Mouse (Mus musculus): ENCODE results near the gene Myh7.

Myh7 gene

GRCm38 (mm10) chr14:54939434-54940175 is 54.8 kb downstream of the Myh7 start:
- TF ChIP-seq GATA4 (IDR thresholded peaks at IDR 0.05; ENCODE audit: insufficient replicate concordance, low read length) = no peak

- TF ChIP-seq GATA4 (IDR thresholded peaks at IDR 0.05; ENCODE audit: insufficient replicate concordance, low read length) = no peak
Observed at GRCm38 (mm10) chr14:54938431-54939219, 55.8 kb downstream of the Myh7 start.

GRCm38 (mm10) chr14:54937361-54938182 is 56.9 kb downstream of the Myh7 start:
- TF ChIP-seq GATA4 (IDR thresholded peaks at IDR 0.05; ENCODE audit: insufficient replicate concordance, low read length) = no peak

GRCm38 (mm10) chr14:54936831-54937160 is 57.6 kb downstream of the Myh7 start:
- TF ChIP-seq GATA4 (IDR thresholded peaks at IDR 0.05; ENCODE audit: insufficient replicate concordance, low read length) = no peak

- no peak for TF ChIP-seq GATA4 (IDR thresholded peaks at IDR 0.05; ENCODE audit: insufficient replicate concordance, low read length)
Observed at GRCm38 (mm10) chr14:54935904-54936830, 58.3 kb downstream of the Myh7 start, which contains the start of gene Cmtm5. Cmtm5 (plus strand) TSS chr14:54936261.

GRCm38 (mm10) chr14:54932645-54933150 is 61.7 kb downstream of the Myh7 start, which contains the start of gene Il25:
Il25 (plus strand) TSS chr14:54932695.
- no peak for TF ChIP-seq GATA4 (IDR thresholded peaks at IDR 0.05; ENCODE audit: insufficient replicate concordance, low read length)

- no peak for TF ChIP-seq GATA4 (IDR thresholded peaks at IDR 0.05; ENCODE audit: insufficient replicate concordance, low read length)
Observed at GRCm38 (mm10) chr14:54930431-54930830, 64.0 kb downstream of the Myh7 start.

- TF ChIP-seq GATA4 (IDR thresholded peaks at IDR 0.05; ENCODE audit: insufficient replicate concordance, low read length) = no peak
Observed at GRCm38 (mm10) chr14:54929801-54930200, 64.6 kb downstream of the Myh7 start.

- TF ChIP-seq GATA4 (IDR thresholded peaks at IDR 0.05; ENCODE audit: insufficient replicate concordance, low read length) = no peak
Observed at GRCm38 (mm10) chr14:54927296-54927695, 67.1 kb downstream of the Myh7 start.

- no peak for TF ChIP-seq GATA4 (IDR thresholded peaks at IDR 0.05; ENCODE audit: insufficient replicate concordance, low read length)
Observed at GRCm38 (mm10) chr14:54926401-54927158, 67.8 kb downstream of the Myh7 start.

GRCm38 (mm10) chr14:54925349-54926342 is 68.8 kb downstream of the Myh7 start, which contains the start of gene Efs:
Efs (minus strand) TSS chr14:54926126.
- no peak for TF ChIP-seq GATA4 (IDR thresholded peaks at IDR 0.05; ENCODE audit: insufficient replicate concordance, low read length)

- no peak for TF ChIP-seq GATA4 (IDR thresholded peaks at IDR 0.05; ENCODE audit: insufficient replicate concordance, low read length)
Observed at GRCm38 (mm10) chr14:54924641-54925348, 69.6 kb downstream of the Myh7 start.
